Mouse (Mus musculus): ENCODE data around the gene Tfap2a.

GRCm38 (mm10) chr13:40734316-40734965 lies 3.7 kb downstream of the Tfap2a start:
- TF ChIP-seq POLR2A (IDR thresholded peaks at IDR 0.05; ENCODE audit: low read depth, low read length), result no peak
- no peak for TF ChIP-seq CTCF (IDR thresholded peaks at IDR 0.05; ENCODE audit: borderline replicate concordance, insufficient read depth, low read length)

Measured in embryonic fibroblast, embryonic 13.5 days (primary cell).